Mouse (Mus musculus): ENCODE results near the gene Ung.

Gene Ung

DNA sequence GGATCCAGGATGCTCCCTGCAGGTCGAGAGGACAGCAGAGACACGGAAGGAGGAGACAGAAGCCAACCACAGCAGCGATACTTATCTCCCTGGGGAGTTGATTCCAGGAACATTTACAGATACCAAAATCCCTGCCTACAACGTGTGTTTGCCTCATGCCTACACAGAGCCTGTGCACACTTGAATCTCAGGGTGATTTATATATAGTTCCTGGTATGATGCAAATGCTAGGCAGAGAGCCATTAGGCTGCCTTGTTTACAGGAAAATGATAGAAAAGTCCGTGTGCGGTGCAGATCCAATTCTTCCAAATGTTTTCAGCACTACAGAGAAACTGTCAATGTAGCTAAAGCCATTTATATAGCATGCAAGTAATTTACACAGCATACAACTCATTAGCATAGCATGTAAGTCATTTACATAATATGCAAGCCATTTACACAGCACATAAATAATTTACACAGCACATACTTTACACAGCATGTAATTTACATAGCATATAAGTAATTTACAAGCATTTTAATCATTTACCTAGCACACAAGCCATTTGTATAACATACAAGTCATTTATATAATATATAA, 33.0 kb downstream of the Ung start:
- in situ Hi-C loops (cut with MboI, MseI) = no loop called here

DNA sequence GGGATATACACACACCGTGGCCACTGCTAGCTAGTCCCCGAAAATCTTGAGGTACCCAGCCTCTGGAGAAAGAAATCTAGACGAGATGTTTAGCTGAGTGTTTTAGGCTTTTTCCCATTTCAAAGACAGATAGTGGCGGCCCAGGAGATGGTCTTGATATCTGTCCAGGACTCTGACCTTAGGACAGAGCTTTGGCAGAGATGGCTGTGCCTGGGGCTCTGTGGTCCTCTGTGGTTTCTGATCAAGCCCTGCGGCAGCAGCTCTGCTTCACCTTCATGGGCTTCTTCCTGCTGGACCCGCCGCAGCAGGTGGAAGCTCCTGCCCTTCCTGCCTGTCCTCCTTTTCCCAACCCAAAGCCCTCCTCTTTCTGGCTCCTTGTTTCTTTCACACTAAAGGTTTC, 40.2 kb downstream of the Ung start:
- in situ Hi-C loops (cut with MboI, MseI) = loop anchor here in 1 of 2 experiments (10.0 kb wide), 1 partner anchor 1066 kb away; no protein-coding TSS in a partner anchor

DNA sequence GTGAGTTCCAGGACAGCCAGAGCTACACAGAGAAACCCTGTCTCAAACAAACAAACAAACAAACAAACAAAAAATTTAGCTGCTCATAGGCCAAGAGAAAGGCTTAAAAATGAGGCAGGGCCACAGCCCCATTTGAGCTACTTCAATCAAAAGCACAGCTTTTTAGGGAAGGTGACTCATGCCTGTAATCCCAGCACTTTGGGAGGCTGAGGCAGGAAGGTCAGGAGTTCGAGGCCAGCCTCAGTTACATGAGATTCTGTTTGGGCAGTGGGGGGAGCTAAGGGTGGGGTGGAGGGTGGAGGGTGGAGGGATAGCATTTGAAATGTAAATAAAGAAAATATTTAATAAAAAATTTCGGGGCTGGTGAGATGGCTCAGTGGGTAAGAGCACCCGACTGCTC, 42.8 kb downstream of the Ung start:
- in situ Hi-C loops (cut with MboI, MseI) = loop anchor here in 1 of 2 experiments (10.0 kb wide), 1 partner anchor 1068 kb away; no protein-coding TSS in a partner anchor

DNA sequence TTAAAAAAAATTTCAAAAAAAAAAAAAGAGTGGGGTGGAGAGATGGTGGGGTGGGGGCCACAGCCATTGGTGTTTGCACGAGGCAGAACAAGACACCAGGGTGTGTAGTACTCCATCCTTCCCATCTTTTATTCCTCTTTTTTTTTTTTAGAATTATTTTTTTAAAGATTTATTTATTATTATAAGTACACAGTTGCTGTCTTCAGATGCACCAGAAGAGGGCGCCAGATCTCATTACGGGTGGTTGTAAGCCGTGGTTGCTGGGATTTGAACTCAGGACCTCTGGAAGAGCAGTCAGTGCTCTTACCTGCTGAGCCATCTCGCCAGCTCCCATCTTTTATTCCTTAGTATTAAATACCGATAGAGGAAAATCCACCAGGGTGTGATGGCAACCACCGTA, 43.3 kb downstream of the Ung start:
- in situ Hi-C loops (cut with MboI, MseI) = loop anchor here in 1 of 2 experiments (10.0 kb wide), 1 partner anchor 1069 kb away; no protein-coding TSS in a partner anchor

DNA sequence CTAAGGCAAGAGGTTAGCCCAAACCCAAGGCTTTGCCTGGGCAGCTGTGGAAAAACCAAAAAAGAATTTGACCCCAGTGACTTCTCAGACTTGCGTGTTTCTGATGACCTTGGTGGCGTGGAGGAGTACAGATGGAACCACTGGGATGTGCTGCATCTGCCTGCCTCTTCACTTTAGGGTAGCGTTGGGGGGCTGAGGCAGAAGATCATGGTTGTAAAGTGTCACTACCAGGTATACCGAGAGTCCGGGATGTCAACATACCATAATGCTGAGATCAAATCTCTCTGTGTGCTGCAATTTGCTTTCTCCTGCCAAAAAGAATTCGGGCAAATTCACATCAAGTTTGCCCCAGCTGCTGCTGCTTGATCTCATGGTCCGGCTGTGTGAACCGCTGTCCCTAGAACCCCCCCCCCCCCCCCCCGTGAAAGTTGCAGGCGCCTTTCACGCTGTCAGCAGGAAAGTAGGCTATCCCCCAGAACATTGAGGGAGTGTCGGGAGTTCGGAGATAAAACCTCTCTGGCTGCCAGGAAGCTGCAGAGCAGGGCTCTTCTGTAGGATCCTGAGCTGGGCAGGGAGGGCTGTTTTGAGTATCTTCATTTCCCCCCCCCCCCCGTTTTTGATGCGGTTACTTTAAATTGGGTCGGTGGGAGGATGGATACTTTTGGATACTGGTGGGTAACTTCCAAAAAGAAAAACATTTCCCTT, 43.8 kb downstream of the Ung start:
- in situ Hi-C loops (cut with MboI, MseI) = loop anchor here in 1 of 2 experiments (10.0 kb wide), 1 partner anchor 1069 kb away; no protein-coding TSS in a partner anchor

GRCm38 (mm10) chr5:114174639-114175038, 44.5 kb downstream of the Ung start:
- in situ Hi-C loops (cut with MboI, MseI) = loop anchor here in 1 of 2 experiments (10.0 kb wide), 1 partner anchor 1070 kb away; no protein-coding TSS in a partner anchor

GRCm38 (mm10) chr5:114175596-114176171, 45.5 kb downstream of the Ung start:
- in situ Hi-C loops (cut with MboI, MseI) = loop anchor here in 1 of 2 experiments (10.0 kb wide), 1 partner anchor 1071 kb away; no protein-coding TSS in a partner anchor

DNA sequence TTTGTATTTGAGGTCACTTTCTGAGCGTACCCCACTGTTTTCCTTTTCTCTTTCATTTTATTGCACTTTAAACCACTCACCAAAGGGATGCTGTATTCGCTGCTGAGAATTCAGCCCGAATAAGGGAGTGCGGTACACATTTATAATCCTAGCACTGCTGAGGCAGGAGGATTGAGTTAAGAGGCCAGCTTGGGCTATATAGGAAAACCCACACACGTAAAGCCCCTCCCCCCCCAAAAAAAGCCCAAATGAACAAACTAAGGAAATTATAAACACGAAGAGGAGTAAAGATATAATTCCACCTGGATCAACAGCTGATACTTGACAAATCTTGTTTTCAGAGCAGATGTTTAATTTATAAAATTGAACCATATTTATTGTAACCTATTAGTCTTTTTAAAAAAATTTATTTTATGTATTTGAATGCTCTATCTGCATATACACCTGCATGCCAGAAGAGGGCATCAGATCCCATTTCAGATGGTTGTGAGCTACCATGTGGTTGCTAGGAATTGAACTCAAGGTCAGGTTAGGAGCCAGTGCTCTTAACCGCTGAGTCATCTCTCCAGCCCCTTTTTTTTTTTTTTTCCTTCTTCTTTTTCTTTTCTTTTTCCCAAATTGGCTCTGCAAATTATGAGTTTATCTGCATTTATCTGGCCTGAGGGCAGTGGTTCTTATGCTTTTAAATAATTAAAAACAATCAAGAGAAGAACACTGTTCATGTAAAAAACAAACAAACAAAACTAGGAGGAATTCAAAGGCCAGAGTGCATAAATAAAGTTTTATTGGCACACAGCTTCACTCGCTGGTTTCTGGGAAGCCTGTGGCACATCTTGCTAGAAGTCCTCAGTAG, 46.6 kb downstream of the Ung start:
- in situ Hi-C loops (cut with MboI, MseI) = loop anchor here in 1 of 2 experiments (10.0 kb wide), 1 partner anchor 1072 kb away; no protein-coding TSS in a partner anchor

DNA sequence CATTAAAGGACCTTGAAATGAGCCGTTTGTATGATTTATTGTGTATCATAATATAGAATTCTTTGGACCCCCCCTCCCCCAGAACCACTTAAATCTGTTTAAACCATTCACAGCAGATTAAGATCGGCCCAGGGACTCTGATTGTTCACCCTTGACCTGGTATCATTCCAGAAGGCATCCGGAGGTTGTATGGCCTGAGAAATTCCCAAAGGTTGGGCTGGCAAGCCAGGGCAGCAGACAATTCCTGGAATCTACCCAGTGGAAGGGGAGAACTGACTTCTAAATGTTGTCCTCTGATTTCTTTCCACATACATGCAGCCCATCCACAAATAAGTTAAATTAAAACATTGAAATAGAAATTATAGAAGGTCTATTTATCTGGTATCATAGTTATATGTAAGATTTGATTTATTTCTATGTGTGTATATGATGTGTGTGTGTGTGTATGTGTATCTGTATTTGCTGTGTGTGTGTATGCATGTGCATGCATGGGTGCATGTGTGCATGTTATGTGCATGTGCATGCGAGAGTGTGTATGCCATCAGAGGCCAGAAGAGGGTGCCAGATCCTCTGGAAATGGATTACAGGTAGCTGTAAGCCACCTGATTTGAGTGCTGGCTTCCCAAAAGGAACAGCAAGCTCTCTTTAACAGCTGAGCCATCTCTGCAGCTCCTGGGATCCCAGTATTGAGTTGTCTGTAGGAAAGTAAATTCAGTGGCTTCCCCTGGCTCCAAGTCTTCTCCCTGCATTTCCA, 48.0 kb downstream of the Ung start:
- in situ Hi-C loops (cut with MboI, MseI) = loop anchor here in 1 of 2 experiments (10.0 kb wide), 1 partner anchor 1073 kb away; no protein-coding TSS in a partner anchor

DNA sequence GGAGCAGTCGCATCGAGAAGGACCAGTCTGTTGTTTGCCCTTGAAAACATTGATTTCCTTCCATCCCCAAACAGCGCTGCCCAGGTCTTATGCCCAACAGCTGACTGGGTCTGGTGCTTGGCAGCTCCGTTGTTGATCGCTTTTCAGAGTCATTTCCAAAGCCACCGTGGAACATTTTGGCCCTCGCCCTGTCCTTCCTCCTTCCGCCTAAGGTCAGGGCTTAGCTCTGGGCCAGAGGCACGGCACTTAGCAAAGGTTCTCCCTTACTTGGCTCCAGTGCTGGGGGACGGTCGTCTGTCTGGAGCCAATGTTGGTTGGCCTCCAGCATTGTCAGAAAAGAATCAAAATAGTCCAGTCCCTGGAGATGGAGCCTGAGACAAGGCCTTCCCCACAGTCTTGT, 49.4 kb downstream of the Ung start:
- in situ Hi-C loops (cut with MboI, MseI) = loop anchor here in 1 of 2 experiments (10.0 kb wide), 1 partner anchor 1075 kb away; no protein-coding TSS in a partner anchor

DNA sequence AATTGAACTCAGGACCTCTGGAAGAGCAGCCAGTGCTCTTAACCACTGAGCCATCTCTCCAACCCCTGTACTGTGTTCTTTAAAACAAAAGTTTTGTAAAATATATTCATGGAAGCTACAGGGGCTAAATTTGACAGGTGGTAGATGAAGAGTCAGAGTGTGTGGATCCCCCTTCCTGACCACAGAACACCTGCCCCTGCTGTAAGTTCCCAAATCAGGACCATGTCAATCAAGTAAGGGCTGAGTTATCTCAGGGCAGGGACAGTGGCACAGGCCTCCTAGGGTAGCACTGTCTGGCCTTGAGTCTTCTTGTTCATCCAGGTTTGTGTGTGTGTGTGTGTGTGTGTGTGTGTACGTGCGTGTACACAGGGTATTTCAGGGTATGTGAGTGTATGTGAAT, 53.3 kb downstream of the Ung start:
- in situ Hi-C loops (cut with MboI, MseI) = no loop called here

DNA sequence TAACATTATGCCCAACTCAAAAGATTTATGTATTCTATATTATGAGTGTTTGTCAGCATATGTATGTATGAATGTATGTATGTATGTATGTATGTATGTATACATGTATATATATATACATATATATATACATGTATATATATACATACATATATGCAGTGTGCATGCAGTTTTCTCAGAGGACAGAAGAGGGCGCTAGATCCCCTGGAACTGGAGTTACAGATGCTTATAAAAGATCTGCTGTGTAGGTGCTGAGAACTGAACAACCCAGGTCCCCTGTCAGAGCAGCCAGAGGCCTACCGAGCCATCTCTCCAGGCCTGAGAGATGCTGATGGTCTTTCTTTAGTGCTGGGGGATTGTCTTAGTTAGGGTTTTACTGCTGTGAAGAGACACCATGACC, 56.9 kb downstream of the Ung start:
- in situ Hi-C loops (cut with MboI, MseI) = no loop called here
